Mouse (Mus musculus) midbrain, embryonic 11.5 days (tissue): ENCODE results near the gene Arhgef25. TPM values are rescaled to one million over a fixed set of nuclear protein-coding genes. Genes with fewer than 3 reads are reported as not detected.
"Not testable (repeated sequence)": the region's sequence is repeated elsewhere in the genome, so short reads cannot be mapped to it uniquely, and the experiment has no call there.

Experiments
- ATAC-seq: fragments of 200-750 bp; cut with Nextera tagmentation; 2 replicates; pipeline ENCODE4 v1.8.0; 2017; ENCODE audit warnings: moderate TSS enrichment, moderate library complexity; ENCODE audit not compliant: low FRiP score
- DNase-seq: peaks from one replicate; pipeline ENCODE4 v3.0.0; 2015; ENCODE audit warnings: low spot score; ENCODE audit errors: missing footprints
- H3K27ac ChIP-seq: fragments of 300-500 bp; sonication (generic); 2 replicates; pipeline ENCODE4 v1.5.1; 2014; ENCODE audit warnings: low read depth, low read length
- H3K27me3 ChIP-seq: fragments of 300-500 bp; sonication (generic); 2 replicates; pipeline ENCODE4 v1.6.1; 2014; ENCODE audit warnings: mild to moderate bottlenecking, low read length, moderate library complexity, mixed read lengths; ENCODE audit not compliant: control insufficient read depth, insufficient read depth
- H3K36me3 ChIP-seq: fragments of 300-500 bp; sonication (generic); 2 replicates; pipeline ENCODE4 v1.6.1; 2014; ENCODE audit warnings: mild to moderate bottlenecking, low read length, moderate library complexity, mixed read lengths; ENCODE audit not compliant: control insufficient read depth, insufficient read depth
- H3K4me1 ChIP-seq: fragments of 300-500 bp; sonication (generic); 2 replicates; pipeline ENCODE4 v1.6.1; 2014; ENCODE audit warnings: low read length; ENCODE audit not compliant: control insufficient read depth, insufficient read depth
- H3K4me2 ChIP-seq: fragments of 300-500 bp; sonication (generic); 2 replicates; pipeline ENCODE4 v1.6.1; 2014; ENCODE audit warnings: mild to moderate bottlenecking, moderate library complexity
- H3K4me3 ChIP-seq: fragments of 300-500 bp; sonication (generic); 2 replicates; pipeline ENCODE4 v1.5.1; 2014; ENCODE audit warnings: low read depth, low read length
- H3K9ac ChIP-seq: fragments of 300-500 bp; sonication (generic); 2 replicates; pipeline ENCODE4 v1.6.1; 2014; ENCODE audit warnings: low read length
- H3K9me3 ChIP-seq: fragments of 300-500 bp; sonication (generic); 2 replicates; pipeline ENCODE4 v1.6.1; 2016; ENCODE audit warnings: low read length; ENCODE audit not compliant: control insufficient read depth
- WGBS: fragments of 180-500 bp; shearing (Covaris S2); extraction: QIAGEN DNeasy Blood & Tissue Kit; methylation state at CpG from one replicate; pipeline ENCODE4 v1.1.7; 2014; 5-methylcytosine and 5-hydroxymethylcytosine counted together
- polyA plus RNA-seq: library from polyadenylated mRNA; unstranded; fragments of >200 nt; fragmentation: Nextera tagmentation; extraction: Ambion mirVana; gene quantifications from 2 replicates; pipeline ENCODE4 v1.2.1, GENCODE M21; 2014

Arhgef25 gene
- polyA plus RNA-seq, 1 experiment from 2014 or later: 25.8 TPM

GRCm38 (mm10) chr10:127160081-127160480 is 29.8 kb downstream of the Arhgef25 start:
- 86% methylated on average over 9 of the region's 9 CpGs for WGBS
- Histone ChIP-seq H3K4me2 (no peak overlapping the region), H3K27me3 (no peaks in the 10 kb centered on the region), H3K27ac (no peak overlapping the region), H3K9me3 (no peaks in the 10 kb centered on the region), H3K4me3 (no peak overlapping the region), H3K4me1 (no peaks in the 10 kb centered on the region; the same call in 1 of the 2 replicates), H3K36me3 (no peaks in the 10 kb centered on the region), H3K9ac (no peak overlapping the region)
- ATAC-seq (no peak), DNase-seq (no peak)

DNA sequence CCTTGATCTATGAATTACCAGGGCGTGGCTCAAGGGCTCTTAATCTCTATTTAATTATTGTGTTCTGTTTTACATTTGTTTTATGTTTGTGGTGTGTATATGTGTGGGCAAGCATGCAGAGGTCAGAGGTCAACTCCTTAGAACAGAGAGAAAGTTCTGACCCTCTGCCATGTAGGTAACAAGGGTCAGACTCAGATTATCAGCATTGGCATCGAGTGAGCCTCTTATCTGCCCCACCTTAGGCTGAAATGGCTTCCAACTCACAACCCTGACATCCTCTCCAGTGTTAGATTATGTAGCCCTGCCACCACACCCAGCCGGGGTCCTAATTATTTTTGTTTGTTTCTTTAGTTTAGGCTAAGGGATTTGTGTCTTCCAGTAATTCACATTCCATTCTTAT is 31.4 kb downstream of the Arhgef25 start:
- no peaks in the 10 kb centered on the region for H3K4me1 ChIP-seq
- H3K27me3 ChIP-seq: no peaks in the 10 kb centered on the region
- H3K9ac ChIP-seq: no peak overlapping the region
- H3K9me3 ChIP-seq: no peaks in the 10 kb centered on the region
- ATAC-seq (no peak), DNase-seq (no peak)
- no peak overlapping the region for H3K27ac ChIP-seq
- WGBS: 63% methylated on average over 3 of the region's 3 CpGs
- no peak overlapping the region for H3K4me2 ChIP-seq
- no peaks in the 10 kb centered on the region for H3K36me3 ChIP-seq
- H3K4me3 ChIP-seq: no peak overlapping the region

- DNase-seq (no peak), ATAC-seq (no peak)
- Histone ChIP-seq H3K4me1 (no peaks in the 10 kb centered on the region), H3K27me3 (no peaks in the 10 kb centered on the region), H3K27ac (no peak overlapping the region), H3K9ac (no peak overlapping the region), H3K4me3 (no peak overlapping the region), H3K9me3 (no peaks in the 10 kb centered on the region), H3K36me3 (no peaks in the 10 kb centered on the region), H3K4me2 (no peak overlapping the region)
- 79% methylated on average over 1 of the region's 1 CpGs for WGBS
These were observed 33.4 kb downstream of the Arhgef25 start for GRCm38 (mm10) chr10:127156511-127156910.

DNA sequence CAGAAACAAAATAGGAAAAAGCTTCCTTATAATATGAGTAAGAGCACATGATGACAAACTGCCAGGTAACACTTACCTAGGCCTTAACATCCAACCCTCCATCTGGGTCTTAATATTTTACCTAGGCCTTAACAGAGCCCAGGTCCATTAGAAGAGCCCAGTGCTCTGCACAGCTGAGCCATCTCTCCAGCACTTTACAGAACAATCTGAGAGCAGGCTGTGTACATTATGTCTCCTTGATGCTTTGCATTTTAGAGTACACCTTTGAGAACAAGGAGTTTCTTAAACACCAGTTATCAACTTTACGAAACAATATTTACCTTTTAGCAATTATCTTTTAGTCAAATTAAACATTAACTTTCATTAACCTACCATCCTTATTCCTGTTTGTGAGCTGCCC is 33.8 kb downstream of the Arhgef25 start:
- no peaks in the 10 kb centered on the region for H3K4me1 ChIP-seq
- H3K36me3 ChIP-seq: no peaks in the 10 kb centered on the region
- 93% methylated on average over 1 of the region's 1 CpGs for WGBS
- no peaks in the 10 kb centered on the region for H3K9me3 ChIP-seq
- DNase-seq (no peak), ATAC-seq (no peak)
- H3K9ac ChIP-seq: no peak overlapping the region
- H3K27ac ChIP-seq: no peak overlapping the region
- H3K27me3 ChIP-seq: no peaks in the 10 kb centered on the region
- H3K4me3 ChIP-seq: no peak overlapping the region
- no peak overlapping the region for H3K4me2 ChIP-seq

GRCm38 (mm10) chr10:127154652-127155051 is 35.2 kb downstream of the Arhgef25 start:
- Histone ChIP-seq H3K27me3 (no peaks in the 10 kb centered on the region), H3K9ac (no peak overlapping the region), H3K4me1 (no peaks in the 10 kb centered on the region), H3K4me2 (no peak overlapping the region), H3K4me3 (no peak overlapping the region), H3K27ac (no peak overlapping the region), H3K36me3 (no peaks in the 10 kb centered on the region), H3K9me3 (no peaks in the 10 kb centered on the region)
- DNase-seq: no peak
- WGBS: 91% methylated on average over 5 of the region's 5 CpGs
- no peak for ATAC-seq

DNA sequence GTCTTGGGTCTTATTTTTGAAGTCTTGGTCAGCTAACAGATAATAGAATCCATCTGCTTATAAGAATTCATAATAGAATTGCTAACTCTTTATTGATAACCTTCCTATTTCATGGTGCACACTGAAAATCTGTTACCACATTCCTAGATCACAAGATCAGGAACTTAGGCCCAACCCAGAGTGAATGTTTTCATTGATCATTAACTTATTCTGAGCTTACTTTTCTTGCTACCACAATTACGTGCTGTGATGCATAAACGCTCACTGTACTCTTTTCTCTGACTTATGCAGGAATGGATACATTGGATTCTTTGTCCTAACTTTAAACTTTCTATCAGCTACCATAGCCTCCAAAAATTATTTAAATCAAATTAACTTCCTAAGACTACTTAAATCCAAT is 35.6 kb downstream of the Arhgef25 start:
- Histone ChIP-seq H3K4me2 (no peak overlapping the region), H3K9me3 (no peaks in the 10 kb centered on the region), H3K4me1 (no peaks in the 10 kb centered on the region), H3K27ac (no peak overlapping the region), H3K4me3 (no peak overlapping the region), H3K27me3 (no peaks in the 10 kb centered on the region), H3K9ac (no peak overlapping the region), H3K36me3 (no peaks in the 10 kb centered on the region)
- no peak for ATAC-seq
- no peak for DNase-seq
- 92% methylated on average over 2 of the region's 2 CpGs for WGBS

GRCm38 (mm10) chr10:127153323-127153722 is 36.6 kb downstream of the Arhgef25 start:
- Histone ChIP-seq H3K4me3 (no peak overlapping the region), H3K4me2 (no peak overlapping the region), H3K36me3 (no peaks in the 10 kb centered on the region), H3K9ac (no peak overlapping the region), H3K27ac (no peak overlapping the region), H3K9me3 (no peaks in the 10 kb centered on the region), H3K4me1 (no peaks in the 10 kb centered on the region), H3K27me3 (no peaks in the 10 kb centered on the region)
- ATAC-seq (no peak), DNase-seq (no peak)
- WGBS: 97% methylated on average over 7 of the region's 7 CpGs

DNA sequence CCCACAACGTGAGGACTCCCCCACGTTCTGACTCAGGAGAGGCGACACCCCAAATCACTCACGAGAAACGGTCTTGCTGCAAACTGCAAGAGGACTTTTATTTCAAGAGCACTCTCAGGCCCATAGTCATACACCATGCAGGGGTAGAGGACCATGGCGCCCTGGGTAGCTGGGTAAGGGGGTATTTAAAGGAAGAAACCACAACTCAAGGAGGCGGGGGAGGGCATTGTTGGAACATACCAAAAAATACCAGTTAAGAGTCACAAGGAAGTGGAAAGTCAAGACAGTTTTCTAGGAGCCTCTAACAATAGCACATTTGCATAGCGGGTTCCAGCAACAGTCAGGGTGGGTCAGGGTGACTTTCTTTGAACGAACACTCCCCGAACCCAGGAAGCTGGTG is 37.3 kb downstream of the Arhgef25 start:
- H3K4me1 ChIP-seq, H3K4me3 ChIP-seq, H3K27ac ChIP-seq, H3K4me2 ChIP-seq, H3K9ac ChIP-seq, H3K9me3 ChIP-seq, H3K36me3 ChIP-seq, H3K27me3 ChIP-seq, DNase-seq, ATAC-seq: not testable (repeated sequence)
- WGBS: 87% methylated on average over 10 of the region's 10 CpGs

DNA sequence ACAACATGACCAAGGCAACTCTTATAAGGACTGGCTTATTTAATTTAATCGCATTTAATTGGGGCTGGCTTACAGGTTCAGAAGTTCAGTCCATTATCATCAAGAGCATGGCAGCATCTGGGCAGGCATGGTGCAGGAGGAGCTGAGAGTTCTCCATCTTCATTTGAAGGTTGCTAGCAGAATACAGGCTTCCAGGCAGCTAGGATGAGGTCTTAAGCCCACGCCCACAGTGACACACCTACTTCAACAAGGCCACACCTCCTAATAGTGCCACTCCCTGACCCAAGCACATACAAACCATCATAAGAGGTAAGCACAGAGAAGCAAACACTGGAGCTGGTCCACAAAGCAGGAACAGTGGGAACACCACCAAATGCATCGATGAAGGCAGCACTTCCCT is 38.6 kb downstream of the Arhgef25 start:
- DNase-seq, H3K27ac ChIP-seq, H3K27me3 ChIP-seq, H3K9ac ChIP-seq, ATAC-seq, H3K9me3 ChIP-seq, H3K4me3 ChIP-seq, H3K4me2 ChIP-seq, H3K36me3 ChIP-seq, H3K4me1 ChIP-seq: not testable (repeated sequence)
- WGBS: 91% methylated on average over 3 of the region's 3 CpGs

GRCm38 (mm10) chr10:127150471-127150872 is 39.4 kb downstream of the Arhgef25 start:
- DNase-seq (no peak), ATAC-seq (no peak)
- no peak overlapping the region for H3K4me3 ChIP-seq
- no peaks in the 10 kb centered on the region for H3K36me3 ChIP-seq
- no peaks in the 10 kb centered on the region for H3K27me3 ChIP-seq
- no peak overlapping the region for H3K4me2 ChIP-seq
- H3K9ac ChIP-seq: no peak overlapping the region
- no peak overlapping the region for H3K27ac ChIP-seq
- no peaks in the 10 kb centered on the region for H3K9me3 ChIP-seq
- 85% methylated on average over 4 of the region's 4 CpGs for WGBS
- H3K4me1 ChIP-seq: no peaks in the 10 kb centered on the region
